Mouse (Mus musculus): ENCODE measurements around the gene Lefty1. TPM values are rescaled to one million over a fixed set of nuclear protein-coding genes. Genes with fewer than 3 reads are reported as not detected.
"Not testable (repeated sequence)": the region's sequence is repeated elsewhere in the genome, so short reads cannot be mapped to it uniquely, and the experiment has no call there.

The Lefty1 gene
- total and polyA plus RNA-seq, 2 experiments from 2014 or later = 0.29 TPM; not detected in 1

- WGBS = 62% methylated on average over 14 of the region's 14 CpGs
- peak; percentile 82 for TF ChIP-seq CTCF (IDR thresholded peaks at IDR 0.05; ENCODE audit: low read depth)
- ATAC-seq = peak; percentile 70; the same call in 1 of the 2 replicates
Observed at GRCm38 (mm10) chr1:180974126-180974746, 39.4 kb downstream of the Lefty1 start.

GRCm38 (mm10) chr1:180976110-180976679 lies 41.4 kb downstream of the Lefty1 start:
- H3K36me3 ChIP-seq (ENCODE audit: insufficient read depth, low read length) = no peaks in the 10 kb centered on the region
- peak; percentile 22 for DNase-seq (ENCODE audit: low spot score)
- H3K9ac ChIP-seq (replicated peaks; ENCODE audit: low read length) = no peak overlapping the region
- no peak overlapping the region for H3K4me2 ChIP-seq (ENCODE audit: low read depth, low read length)
- no peaks in the 10 kb centered on the region for H3K27me3 ChIP-seq (ENCODE audit: insufficient read depth, low read length)
- peak; percentile 70 for TF ChIP-seq CTCF (IDR thresholded peaks at IDR 0.05; ENCODE audit: low read depth)
- 59% methylated on average over 4 of the region's 4 CpGs for whole genome bisulfite sequencing
- no peaks in the 10 kb centered on the region for H3K9me3 ChIP-seq (ENCODE audit: low read length)
- H3K4me3 ChIP-seq (ENCODE audit: low read length) = no peak overlapping the region
- H3K4me1 ChIP-seq (ENCODE audit: insufficient read depth, low read length) = no peaks in the 10 kb centered on the region
- ATAC-seq = no peak
- no peak overlapping the region for H3K27ac ChIP-seq

More at GRCm38 (mm10) chr1:180974126-180974746, 39.4 kb downstream of the Lefty1 start:
- no peaks in the 10 kb centered on the region for H3K27me3 ChIP-seq (ENCODE audit: insufficient read depth, low read length)
- no peaks in the 10 kb centered on the region for H3K9me3 ChIP-seq (ENCODE audit: low read length)
- no peak overlapping the region for H3K4me3 ChIP-seq (ENCODE audit: low read length)
- no peaks in the 10 kb centered on the region for H3K4me1 ChIP-seq (ENCODE audit: insufficient read depth, low read length)
- no peak overlapping the region for H3K27ac ChIP-seq
- H3K4me2 ChIP-seq (ENCODE audit: low read depth, low read length) = no peak overlapping the region
- H3K36me3 ChIP-seq (ENCODE audit: insufficient read depth, low read length) = no peaks in the 10 kb centered on the region
- peak; percentile 71 for DNase-seq (ENCODE audit: low spot score)
- H3K9ac ChIP-seq (replicated peaks; ENCODE audit: low read length) = no peak overlapping the region

- Histone ChIP-seq H3K36me3 (ENCODE audit: insufficient read depth, low read length) (no peaks in the 10 kb centered on the region), H3K4me2 (ENCODE audit: low read depth, low read length) (no peak overlapping the region), H3K27ac (no peak overlapping the region), H3K27me3 (ENCODE audit: insufficient read depth, low read length) (no peaks in the 10 kb centered on the region), H3K4me3 (ENCODE audit: low read length) (no peak overlapping the region), H3K4me1 (ENCODE audit: insufficient read depth, low read length) (no peaks in the 10 kb centered on the region), H3K9ac (replicated peaks; ENCODE audit: low read length) (no peak overlapping the region), H3K9me3 (ENCODE audit: low read length) (no peaks in the 10 kb centered on the region)
- WGBS = 86% methylated on average over 22 of the region's 24 CpGs
- no peak for ATAC-seq
- no peak for TF ChIP-seq CTCF (IDR thresholded peaks at IDR 0.05; ENCODE audit: low read depth)
- no peak for DNase-seq (ENCODE audit: low spot score)
Observed at GRCm38 (mm10) chr1:180979484-180980251, 44.8 kb downstream of the Lefty1 start.

GRCm38 (mm10) chr1:180980464-180980863 lies 45.6 kb downstream of the Lefty1 start:
- H3K9me3 ChIP-seq (ENCODE audit: low read length) = no peaks in the 10 kb centered on the region
- DNase-seq (ENCODE audit: low spot score) = no peak
- no peak overlapping the region for H3K4me3 ChIP-seq (ENCODE audit: low read length)
- no peak overlapping the region for H3K27ac ChIP-seq
- no peaks in the 10 kb centered on the region for H3K27me3 ChIP-seq (ENCODE audit: insufficient read depth, low read length)
- WGBS = 71% methylated on average over 2 of the region's 2 CpGs
- ATAC-seq = 0 out of 2 replicates have a peak, but pooled peaks have one; percentile 7
- no peaks in the 10 kb centered on the region for H3K4me1 ChIP-seq (ENCODE audit: insufficient read depth, low read length)
- no peak overlapping the region for H3K9ac ChIP-seq (replicated peaks; ENCODE audit: low read length)
- H3K36me3 ChIP-seq (ENCODE audit: insufficient read depth, low read length) = no peaks in the 10 kb centered on the region
- no peak overlapping the region for H3K4me2 ChIP-seq (ENCODE audit: low read depth, low read length)
- TF ChIP-seq CTCF (IDR thresholded peaks at IDR 0.05; ENCODE audit: low read depth) = no peak; the same call in 1 of the 2 replicates

- H3K27me3 ChIP-seq (ENCODE audit: insufficient read depth, low read length); H3K36me3 ChIP-seq (ENCODE audit: insufficient read depth, low read length); H3K9ac ChIP-seq (replicated peaks; ENCODE audit: low read length); ATAC-seq; H3K4me1 ChIP-seq (ENCODE audit: insufficient read depth, low read length); DNase-seq (ENCODE audit: low spot score); H3K4me2 ChIP-seq (ENCODE audit: low read depth, low read length); H3K9me3 ChIP-seq (ENCODE audit: low read length); H3K4me3 ChIP-seq (ENCODE audit: low read length); H3K27ac ChIP-seq: not testable (repeated sequence)
- WGBS = 81% methylated on average over 7 of the region's 7 CpGs
Observed at GRCm38 (mm10) chr1:180981298-180982046, 46.6 kb downstream of the Lefty1 start.

GRCm38 (mm10) chr1:180986701-180987100 lies 51.9 kb downstream of the Lefty1 start:
- Histone ChIP-seq H3K27me3 (ENCODE audit: insufficient read depth, low read length) (no peaks in the 10 kb centered on the region), H3K9me3 (ENCODE audit: low read length) (no peaks in the 10 kb centered on the region), H3K4me2 (ENCODE audit: low read depth, low read length) (no peak overlapping the region), H3K4me3 (ENCODE audit: low read length) (no peak overlapping the region), H3K27ac (no peak overlapping the region), H3K4me1 (ENCODE audit: insufficient read depth, low read length) (no peaks in the 10 kb centered on the region), H3K9ac (replicated peaks; ENCODE audit: low read length) (no peak overlapping the region), H3K36me3 (ENCODE audit: insufficient read depth, low read length) (no peaks in the 10 kb centered on the region)
- TF ChIP-seq CTCF (IDR thresholded peaks at IDR 0.05; ENCODE audit: low read depth) = peak; percentile 22; the same call in 1 of the 2 replicates
- WGBS = 92% methylated on average over 8 of the region's 8 CpGs
- ATAC-seq (no peak), DNase-seq (ENCODE audit: low spot score) (no peak)
